Mouse (Mus musculus): Measurements from ENCODE around the gene Sned1.
"Not testable (repeated sequence)": the region's sequence is repeated elsewhere in the genome, so short reads cannot be mapped to it uniquely, and the experiment has no call there.

Gene Sned1

GRCm38 (mm10) chr1:93229626-93230025 is 6.0 kb upstream of the Sned1 start:
- DNase-seq, result no peak

- DNase-seq, result peak; percentile 55
Measured at GRCm38 (mm10) chr1:93236545-93236924, 894 bp downstream of the Sned1 start.

DNA sequence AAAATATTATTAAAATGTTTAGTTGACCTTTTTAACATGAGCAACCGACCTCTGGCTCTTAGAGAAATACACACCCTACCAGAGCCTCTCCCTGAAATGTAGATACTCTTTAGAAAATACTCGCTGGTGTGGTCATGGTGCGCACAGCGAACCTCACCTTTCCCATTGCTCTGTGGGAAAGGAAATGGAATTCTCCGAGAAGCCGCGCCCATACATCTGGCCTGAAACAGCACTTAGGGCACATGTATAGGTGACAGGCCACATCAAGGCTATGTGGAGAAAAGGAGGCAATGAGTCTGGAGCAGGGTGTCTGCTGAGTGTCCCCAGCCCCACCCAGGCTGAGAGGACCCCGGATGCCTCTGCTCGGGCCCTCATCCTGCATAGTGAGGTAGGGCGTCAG is 2.0 kb downstream of the Sned1 start:
- no peak for DNase-seq

- peak; percentile 43 for DNase-seq
Measured at GRCm38 (mm10) chr1:93238201-93238600, 2.6 kb downstream of the Sned1 start.

DNA sequence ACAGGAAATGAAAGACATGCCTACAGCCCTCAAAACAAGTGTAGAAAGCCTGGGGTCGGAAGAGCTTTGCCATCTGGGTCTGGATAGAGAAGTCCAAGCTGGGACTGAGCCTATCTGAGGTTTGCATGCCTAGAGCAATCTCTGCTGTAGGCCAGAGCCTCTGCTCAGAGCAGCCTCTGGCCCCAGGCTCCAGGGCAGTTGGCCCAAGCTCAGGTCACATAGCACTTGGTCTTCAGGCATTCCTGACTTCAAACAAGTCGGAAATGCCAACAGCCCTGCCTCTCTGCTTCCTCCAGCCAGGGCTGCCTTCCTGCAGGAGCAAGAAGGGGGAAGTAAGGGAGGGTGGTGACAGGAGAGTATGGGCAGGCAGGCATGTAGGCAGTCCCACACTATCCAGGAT is 10.3 kb downstream of the Sned1 start:
- DNase-seq, result peak; percentile 50

DNA sequence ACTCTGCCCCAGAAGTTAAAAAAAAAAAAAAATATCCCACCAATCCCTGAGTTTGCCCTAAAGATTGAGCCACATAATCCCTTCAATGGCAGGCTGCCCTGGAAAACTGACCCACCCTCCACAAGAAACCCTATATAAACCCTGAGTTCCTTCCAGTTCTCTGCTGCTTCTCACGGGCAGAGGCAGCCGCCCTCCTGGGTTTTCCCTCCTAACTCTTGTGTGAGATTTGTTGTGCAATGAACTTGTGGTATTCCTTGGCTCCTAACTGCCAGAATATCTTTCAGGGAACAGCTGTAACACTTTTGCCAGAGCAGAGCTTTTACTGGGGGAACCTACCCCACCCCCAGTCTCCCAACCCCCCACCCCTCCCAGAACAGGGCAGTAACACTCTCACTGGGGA is 16.9 kb downstream of the Sned1 start:
- peak; percentile 28 for DNase-seq

DNA sequence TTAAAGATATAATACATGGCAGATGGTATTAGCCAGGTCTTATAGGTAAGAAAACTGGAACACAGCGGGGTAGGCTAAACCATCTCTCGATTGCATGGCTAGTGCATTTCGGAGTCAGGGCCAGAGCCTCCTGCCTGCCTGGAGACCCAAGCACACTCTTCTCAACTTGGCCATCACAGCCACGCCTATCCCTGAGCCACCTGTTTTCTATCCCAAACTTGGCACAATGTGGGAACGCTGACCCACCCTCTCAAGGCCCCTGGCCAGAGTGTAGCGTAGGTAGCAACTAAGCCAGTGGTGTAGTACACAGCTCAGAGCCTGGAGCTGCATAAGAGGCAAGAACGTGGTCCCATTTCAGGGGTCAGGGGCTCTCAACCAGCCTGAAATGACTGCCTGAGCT is 20.1 kb downstream of the Sned1 start:
- DNase-seq, result no peak

DNA sequence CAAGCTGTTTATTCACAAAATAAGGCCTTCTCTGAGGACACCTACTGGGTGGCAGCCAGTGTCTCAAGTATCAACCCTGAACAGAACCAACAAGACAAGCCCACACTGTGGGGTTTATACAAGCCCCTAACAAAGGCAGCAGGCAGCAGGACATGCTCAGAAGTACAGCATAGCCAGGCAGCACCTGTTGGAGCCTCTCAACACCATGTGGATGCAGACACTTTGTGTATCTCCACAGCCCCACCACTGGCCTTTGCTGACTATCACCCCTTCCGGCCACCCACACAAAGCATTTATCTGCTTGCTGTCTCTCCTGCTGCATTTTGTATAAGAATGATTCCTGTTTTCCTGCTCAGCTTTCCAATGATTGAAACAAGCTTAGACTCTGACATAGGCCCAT is 21.9 kb downstream of the Sned1 start:
- no peak for DNase-seq

DNA sequence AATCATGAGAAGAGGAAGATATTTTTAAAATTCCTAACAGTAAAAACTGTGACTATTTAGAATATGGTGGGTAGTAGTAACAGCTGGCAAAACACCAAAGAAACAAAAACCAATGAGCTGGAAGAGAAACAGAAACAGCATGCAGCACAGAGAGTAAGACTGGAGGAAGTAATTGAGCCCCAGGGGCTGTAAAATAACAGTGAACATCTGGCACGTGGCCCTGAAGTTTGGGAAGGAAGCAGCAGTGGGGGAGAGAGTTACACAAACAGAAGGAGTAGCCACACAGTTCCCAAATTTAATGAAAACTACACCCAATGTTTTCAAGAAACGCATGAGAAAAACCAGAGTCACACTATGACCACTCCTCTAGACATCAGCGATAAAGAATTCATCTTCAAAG is 31.6 kb downstream of the Sned1 start:
- DNase-seq, result no peak

GRCm38 (mm10) chr1:93268246-93268645 is 32.6 kb downstream of the Sned1 start:
- DNase-seq, result no peak

DNA sequence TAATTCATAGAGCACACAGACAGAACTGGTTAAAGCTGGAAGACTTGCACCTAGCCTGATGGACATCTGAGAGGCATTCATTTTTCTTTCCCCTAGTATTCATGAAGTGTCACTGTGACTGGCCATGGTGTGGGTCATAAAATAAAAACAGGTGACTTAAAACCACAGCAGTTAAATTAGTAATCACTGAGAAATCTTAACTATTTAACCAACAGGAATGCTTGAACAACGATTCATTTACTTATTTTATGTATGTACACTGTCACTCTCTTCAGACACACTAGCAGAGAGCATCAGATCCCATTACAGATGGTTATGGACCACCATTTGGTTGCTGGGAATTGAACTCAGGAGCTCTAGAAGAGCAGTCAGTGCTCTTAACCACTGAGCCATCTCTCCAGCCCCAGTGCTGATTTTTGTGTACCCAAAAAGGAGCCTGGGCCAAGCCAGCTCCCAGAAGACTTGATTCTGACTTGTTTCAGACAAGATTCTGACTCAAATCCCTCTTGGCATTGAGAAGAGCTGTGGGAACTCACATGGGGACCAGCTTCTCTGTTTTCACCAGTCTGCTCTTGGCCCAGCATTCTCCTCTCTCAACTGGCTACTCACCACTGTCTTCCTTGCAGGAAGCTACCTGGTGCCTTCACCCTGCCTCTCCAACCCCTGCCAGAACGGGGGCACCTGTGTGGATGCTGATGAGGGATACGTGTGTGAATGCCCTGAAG is 35.0 kb downstream of the Sned1 start:
- no peak for DNase-seq

DNA sequence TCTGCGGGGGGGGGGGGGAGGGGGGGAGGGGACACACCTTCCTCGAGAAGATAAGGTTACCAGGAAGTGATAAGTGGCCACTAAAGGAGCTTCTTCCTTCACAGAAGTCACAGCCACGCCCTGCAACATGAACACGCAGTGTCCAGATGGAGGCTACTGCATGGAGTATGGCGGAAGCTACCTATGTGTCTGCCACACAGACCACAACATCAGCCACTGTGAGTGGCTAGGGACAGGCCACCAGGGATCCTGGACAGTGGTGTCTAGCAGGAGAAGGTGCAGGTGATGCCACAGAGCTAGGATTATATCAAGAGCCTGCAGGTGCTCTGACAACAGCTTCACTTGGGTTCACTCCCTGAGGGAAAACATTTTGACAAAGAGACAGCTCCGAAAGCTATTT is 36.1 kb downstream of the Sned1 start:
- DNase-seq, result no peak

- DNase-seq, result peak; percentile 24
Measured at GRCm38 (mm10) chr1:93272409-93272821, 36.8 kb downstream of the Sned1 start.

- no peak for DNase-seq
Measured at GRCm38 (mm10) chr1:93275561-93275960, 39.9 kb downstream of the Sned1 start.

DNA sequence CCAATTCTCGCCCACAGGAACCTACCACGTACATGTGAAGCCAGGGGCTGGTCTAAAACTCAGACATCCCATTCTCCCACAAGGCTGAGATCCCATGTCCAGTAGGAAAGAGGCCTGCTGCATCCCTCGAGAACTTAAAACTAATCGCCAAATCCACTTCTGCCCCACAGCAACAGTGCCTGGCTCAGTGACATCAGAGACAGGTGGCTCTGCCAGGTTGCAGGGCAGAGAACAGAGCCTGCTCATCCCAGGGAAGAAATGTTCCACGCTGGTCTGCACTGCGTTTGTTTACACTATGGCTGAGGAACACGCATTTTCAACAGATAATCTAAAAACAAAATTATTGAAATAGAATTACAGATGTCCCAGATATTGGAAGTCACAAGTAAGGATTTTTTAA is 41.4 kb downstream of the Sned1 start:
- DNase-seq, result no peak

DNA sequence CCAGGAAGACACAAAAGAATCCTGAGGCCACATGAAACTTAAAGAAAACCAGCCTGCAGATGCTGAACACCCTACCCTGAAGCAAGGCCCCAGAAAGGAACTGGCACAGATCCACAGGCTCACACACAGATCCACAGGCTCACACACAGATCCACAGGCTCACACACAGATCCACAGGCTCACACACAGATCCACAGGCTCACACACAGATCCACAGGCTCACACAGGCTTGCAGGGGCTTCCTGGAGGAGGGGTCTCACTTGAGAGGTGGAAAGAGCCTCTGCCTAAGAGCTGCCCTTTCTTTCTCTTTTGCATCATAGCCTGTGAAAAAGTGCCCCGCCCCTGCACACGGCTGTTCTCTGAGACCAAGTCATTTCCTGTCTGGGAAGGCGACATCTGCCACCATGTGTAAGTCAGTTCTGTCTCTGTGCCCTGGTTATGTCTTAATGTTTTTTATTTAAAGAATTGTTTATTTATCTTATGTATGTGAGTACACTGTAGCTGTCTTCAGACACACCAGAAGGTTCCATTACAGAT is 54.1 kb downstream of the Sned1 start:
- DNase-seq, result no peak

DNA sequence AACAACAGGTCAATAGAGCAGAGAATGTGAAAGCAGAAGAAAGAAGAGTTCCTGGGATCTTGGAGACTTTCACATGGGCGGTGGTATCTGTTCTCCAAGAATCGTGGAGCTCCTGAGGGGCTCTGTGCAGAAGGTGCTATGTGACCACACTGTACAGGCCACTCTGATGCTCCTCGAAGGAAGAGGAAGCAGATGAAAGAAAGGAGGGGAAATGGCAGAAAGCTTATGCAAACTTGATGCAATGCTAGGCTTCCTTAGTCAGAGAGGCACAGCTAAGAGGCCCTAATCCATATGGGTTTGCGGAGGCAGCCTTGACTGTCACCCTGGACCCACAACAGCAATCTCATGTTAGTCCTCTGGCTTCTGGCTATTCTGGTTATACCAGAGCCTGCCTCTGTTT is 55.3 kb downstream of the Sned1 start:
- no peak for DNase-seq

DNA sequence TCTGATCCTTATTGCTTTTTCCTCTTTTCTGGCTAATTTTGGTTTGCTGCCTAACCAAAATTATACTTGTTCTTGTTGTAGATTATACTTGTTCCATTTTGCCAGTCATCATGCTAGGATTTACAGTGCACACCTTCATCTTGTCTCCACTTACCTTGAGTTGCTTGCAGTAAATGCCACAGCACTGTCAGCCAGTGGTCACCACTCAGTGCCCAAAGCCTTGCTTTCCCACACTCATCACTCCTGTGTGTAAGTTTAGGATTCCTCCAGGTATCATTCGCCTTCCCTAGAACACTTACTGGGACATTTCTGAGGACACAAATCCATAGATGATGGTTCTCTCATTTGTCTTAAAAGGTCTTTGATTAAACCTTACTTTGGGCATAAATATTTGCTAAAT is 56.0 kb downstream of the Sned1 start:
- no peak for DNase-seq

- DNase-seq, result no peak
Measured at GRCm38 (mm10) chr1:93292006-93292405, 56.4 kb downstream of the Sned1 start.

GRCm38 (mm10) chr1:93294491-93294890 is 58.9 kb downstream of the Sned1 start:
- DNase-seq, result not testable (repeated sequence)

DNA sequence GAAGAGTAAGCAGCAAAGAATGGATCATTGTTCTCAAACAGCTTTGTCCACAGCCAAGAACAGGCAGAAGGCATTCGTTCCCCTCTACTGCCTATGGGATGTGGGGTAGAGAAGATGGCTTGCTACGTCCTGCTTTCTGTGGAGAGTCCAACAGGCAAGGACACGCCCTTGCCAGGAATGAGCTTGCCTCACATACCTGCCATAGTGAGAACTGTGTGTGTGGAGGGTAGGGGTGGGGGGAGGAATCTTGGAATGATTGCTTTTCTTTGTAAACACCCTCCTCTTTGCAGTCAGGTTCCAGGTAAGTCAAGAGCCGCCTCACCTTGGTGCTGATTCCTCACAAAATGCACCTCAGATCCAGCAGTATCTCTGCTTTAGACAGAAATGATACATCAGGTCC is 64.2 kb downstream of the Sned1 start:
- peak; percentile 12 for DNase-seq

GRCm38 (mm10) chr1:93300578-93300977 is 64.9 kb downstream of the Sned1 start:
- peak; percentile 10 for DNase-seq

DNA sequence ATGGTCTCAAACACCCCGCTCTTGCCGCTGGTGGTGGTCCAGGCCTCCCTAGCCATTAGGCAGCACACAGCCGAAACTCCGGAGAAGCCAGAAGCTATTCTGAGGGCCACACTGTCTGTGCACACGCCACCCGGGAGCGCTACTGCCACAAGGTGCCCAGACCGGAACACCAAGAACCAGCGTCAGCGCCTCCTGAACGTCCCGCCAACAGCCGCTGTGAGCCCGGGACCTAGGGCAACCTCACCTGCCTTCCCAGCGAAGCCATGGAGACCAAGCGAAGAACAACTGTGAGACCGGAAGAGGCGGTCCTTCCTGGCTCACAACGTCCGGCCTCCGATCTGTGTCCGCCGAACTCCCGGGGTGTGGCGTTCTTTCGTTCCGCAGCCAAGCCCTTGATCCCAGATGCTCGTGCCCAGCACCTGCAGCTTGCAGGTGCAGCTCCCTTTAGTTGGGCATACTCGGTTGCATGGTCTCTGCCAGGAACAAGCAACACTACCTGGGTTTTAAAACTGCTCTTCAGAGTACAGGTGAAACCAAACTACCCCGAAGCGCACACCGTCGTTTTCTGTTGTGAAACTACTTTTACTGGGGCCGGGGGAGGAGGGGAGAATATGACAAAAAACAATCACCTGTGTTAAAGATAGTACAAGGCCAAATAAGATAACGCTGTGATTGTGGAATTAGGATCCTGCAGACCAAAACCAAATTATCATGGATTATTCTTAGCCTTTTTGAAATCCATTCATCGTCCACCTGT is 70.1 kb downstream of the Sned1 start, which contains the start of gene Mterf4:
Gene Mterf4 (minus strand): TSS at position 335 of the 757 bp plus-strand sequence.
- peak; percentile 87 for DNase-seq

DNA sequence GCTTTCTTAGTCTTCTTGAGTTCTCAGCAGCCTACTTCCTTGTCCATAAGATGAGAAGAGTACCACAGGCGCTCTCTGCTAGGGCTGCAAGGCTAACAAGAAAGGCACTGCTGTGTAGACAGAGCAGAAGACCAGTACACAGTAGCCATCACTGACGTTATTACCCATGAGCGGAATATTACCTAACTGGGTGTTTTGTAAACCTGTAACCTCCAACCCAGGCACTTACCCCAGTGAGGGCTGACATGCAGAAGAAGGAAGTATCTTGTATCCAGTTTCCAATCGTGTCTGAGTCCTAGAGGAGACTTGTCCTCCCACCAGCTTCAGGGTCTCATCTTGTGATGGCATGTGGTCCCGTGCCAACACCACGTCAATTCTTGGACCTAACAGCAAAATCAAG is 88.3 kb downstream of the Sned1 start:
- DNase-seq, result no peak

Data from lung, postnatal 10 days (tissue).